Mouse (Mus musculus) frontal cortex, adult (tissue): ENCODE results near the gene Ampd3.

Experiments used
- ATAC-seq: cut with Nextera tagmentation; 2 replicates; pipeline ENCODE4 v1.9.2; 2017; ENCODE audit warnings: mild to moderate bottlenecking, moderate library complexity, mixed read lengths; ENCODE audit not compliant: low TSS enrichment

Gene Ampd3

DNA sequence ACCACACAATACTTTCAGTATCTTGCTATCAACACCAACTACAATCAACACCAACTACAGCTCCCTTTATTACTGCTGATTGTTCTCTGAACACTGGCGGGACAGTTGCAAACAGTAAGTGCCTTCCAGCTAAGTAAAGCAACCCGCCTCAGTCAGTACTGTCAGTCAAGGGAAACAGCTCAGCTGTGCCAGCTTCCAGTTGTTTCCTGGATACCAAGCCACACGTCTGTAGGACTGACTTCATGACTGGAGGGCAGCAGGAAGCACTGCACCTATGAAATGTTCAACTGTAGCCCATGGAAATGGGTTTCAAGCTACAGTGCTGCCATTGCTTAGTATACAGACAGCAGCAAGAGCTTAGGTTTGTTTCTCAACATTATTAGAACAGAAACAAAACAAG is 66.5 kb downstream of the Ampd3 start:
- ATAC-seq = no peak

DNA sequence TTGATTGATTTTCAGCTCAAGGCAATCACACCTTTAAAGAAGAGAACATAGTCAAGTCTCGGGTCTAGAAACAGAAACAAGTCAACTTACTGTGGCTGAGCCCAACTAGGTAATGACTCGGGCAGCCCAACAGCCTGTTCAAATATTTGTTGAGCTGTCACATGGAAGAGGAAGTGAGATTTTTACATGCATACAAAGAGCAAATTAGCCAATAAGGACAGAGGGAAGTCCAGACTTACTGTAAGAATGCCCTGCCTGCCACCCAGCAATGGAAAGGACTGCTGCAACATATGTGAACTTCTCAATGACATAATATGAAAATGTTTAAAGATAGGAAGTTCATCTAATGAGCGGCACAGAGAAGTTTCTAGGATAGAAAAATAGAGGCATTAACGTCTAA is 72.3 kb downstream of the Ampd3 start:
- ATAC-seq = no peak

DNA sequence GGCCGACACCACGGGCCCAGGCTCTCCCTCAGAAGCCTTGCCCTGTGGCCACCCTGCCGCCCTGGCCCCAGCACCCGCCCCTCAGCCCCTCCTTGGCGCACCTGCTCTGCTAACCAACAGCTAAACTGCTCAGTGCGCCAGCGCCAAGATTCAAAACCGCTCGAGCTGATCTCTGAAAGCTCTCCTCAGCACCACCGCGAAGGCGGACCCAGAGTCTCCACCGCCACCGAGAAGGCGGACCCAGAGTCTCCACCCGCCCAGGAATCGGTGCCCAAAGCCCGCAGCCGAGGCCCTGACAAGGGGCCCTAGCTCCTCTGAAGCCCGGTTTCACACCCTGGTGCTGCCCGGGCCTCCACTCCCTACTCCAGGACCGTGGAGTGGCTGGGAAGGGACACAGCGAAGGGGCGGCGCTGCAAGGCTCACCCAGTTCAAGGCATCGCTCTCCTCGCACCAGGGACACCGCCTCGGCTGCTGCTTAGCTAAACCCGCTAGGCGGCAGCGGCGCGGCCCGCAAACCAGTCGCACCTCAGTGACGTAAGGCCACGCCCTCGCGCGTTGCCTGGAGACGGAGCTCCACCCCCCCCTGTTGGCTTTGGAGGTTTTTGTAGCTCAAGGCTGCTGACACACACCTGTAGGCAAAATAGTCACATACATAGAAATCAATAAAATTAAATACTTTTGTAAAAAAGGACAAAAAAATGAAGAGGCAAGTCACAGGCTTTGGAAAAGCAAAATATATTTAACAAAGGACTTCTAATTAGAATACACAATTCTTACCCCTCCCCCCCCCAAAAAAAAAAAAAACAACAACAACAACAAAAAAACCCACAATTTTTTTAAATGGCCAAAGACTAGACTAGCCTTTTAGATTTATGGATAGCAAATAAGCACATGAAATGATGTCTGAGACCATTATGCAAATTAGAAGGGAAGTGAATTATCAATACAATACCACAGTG is 76.2 kb downstream of the Ampd3 start, which contains the start of gene Rnf141:
Rnf141 (minus strand) TSS at position 542 of the 959 bp plus-strand sequence.
- peak; percentile 95 for ATAC-seq

DNA sequence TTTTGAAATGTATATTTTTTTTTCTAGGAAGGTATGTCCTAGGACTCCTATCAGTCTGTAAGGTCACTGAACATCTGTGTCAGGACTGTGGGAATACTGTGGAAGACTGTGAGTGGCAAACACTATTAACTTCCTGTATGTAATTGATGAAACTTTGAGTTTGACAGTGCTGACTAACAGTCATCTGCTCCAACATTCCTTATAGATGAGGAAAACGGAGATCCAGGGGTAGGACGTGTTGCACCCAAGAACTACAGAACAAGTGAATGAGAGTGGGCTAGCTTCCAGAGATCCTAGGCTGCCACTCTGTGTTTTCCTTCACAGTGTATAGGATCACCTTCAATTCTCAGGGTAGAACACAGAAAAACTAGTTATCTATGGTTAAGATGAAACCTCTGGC is 79.3 kb downstream of the Ampd3 start:
- ATAC-seq = no peak

DNA sequence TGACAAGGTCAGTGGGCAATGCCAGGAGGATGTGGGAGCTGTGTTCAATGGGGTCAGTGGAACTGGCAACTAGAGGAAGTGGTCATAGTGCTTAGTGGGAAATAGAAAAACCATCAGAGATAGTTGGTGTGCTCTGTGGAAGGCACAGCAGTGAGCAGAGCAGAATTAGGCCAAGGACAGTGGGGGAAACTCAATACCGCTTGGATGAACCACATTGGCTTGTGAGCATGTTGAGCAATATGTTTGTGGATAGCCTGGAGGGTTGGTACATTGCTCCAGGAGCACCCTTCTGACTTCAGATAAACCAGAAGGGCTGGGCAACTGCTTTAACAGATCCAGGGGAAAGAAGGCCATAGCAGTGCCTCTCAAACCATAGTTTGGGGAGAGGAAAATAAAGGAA is 80.4 kb downstream of the Ampd3 start:
- ATAC-seq = no peak

DNA sequence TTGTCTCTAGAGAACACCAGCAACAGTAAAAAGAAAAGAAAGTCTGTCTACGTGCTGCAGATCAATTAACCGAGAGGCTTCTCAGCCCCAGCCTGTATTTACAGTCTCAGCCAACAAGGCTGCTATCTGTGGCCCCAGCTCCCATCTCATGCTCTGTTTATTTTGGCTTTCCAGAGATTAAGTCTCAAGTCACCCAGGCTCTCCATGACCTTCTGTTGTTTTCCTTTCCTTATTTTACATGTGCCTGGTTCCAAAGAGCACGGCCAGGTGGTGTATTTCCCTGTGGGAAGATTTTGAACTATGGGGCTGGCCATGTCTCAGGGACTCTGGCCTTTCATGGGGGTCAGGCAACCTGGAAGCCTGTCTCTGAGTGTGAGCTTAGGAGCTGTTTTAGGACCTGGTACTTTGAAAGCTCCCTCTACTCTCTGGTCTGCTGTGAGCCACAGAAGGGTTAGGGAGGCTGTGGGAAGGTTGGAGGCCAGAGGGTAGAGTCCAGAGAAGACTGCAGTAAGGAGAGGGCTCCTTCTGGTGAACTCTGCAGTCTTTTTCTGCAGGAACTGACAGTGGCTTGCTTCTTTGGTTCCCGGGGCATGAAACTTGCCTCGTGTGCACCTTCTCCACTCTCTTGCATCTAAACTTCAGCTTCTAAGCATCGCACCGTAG is 83.7 kb downstream of the Ampd3 start:
- no peak for ATAC-seq

DNA sequence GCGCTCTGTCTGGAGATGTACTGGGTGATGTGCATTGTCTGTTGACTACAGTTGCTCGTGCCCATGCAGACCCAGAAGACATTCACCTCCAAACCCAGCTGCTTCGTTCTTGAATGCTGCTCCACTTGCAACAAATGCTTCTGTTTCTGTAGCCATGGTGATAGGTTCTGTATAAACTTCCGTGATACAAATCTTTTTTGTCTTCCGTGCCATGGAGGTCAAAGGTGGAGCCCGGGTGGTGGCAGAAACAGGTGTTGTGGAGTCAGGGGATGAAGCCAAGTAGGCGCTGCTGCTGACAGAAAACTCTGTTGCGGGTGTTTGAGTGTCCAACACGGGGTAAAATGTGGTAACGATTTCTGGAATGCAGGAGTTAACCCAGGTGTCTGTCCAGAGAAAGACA is 85.6 kb downstream of the Ampd3 start:
- ATAC-seq = no peak

DNA sequence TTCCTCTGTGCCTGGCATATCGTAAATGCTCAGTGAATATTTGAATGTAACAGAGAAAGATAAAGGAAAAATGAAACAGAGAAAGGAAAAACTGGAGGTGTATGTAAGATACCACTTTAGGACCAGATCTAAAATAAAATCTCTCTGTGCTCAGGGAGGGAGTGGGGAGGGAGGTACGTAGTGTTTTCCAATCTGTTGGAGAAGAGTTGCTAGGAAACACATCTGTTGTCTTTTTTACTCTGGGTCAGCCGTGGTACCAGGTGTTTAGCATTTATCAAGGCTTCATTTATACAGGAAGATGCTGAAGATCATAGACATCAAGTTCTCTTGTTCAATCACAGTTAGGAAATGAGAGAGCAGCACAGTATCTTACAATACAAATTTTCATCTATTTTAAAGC is 86.5 kb downstream of the Ampd3 start:
- ATAC-seq = peak; percentile 74

DNA sequence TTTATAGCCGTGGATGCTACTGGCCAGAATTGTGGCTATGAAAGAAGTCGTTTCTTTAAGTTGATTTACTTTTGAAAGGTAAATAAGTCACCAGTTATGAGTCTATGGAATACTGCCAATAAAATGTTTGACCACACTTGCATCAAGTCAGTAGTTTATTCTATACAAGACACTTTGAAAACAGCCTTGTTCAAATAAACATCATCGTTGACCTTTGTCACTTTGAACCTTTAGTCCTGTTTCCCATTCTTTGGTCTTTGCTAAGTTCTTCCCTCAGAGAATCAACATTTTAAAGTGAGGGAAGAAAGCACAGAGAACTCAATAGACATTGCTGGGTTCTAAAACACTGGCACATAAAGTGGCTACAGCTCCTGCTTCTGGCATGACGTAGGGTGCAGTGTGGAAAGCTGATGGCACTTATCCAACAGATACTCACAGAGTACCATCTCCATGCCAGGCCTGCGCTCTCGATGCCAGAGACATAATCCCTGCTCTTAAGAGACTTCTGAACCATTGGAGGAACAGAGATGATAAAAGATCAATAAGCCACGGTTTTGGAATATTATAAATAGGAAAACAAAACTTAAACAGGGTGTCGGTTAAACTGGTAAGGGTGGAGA is 87.0 kb downstream of the Ampd3 start:
- peak; percentile 48; the same call in 1 of the 2 replicates for ATAC-seq

DNA sequence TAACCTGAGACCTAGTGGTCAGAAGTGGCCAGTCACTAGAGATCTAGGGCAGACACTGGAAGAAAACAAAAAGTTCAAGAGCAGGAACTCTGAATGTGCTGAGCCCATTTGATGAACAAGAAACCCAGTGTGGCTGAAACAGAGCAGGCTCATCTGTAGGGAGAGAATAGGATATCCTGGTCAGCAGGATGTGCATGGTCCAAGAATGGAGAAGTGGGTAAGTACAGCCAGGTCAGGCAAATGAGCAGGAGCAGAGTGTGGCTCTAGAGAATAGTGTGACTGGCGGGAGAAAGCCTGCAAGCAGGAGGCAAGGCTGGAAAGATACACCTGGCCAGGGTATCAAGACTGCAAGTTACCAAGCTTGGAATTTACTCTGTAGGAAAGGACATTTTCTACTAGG is 87.6 kb downstream of the Ampd3 start:
- no peak for ATAC-seq

DNA sequence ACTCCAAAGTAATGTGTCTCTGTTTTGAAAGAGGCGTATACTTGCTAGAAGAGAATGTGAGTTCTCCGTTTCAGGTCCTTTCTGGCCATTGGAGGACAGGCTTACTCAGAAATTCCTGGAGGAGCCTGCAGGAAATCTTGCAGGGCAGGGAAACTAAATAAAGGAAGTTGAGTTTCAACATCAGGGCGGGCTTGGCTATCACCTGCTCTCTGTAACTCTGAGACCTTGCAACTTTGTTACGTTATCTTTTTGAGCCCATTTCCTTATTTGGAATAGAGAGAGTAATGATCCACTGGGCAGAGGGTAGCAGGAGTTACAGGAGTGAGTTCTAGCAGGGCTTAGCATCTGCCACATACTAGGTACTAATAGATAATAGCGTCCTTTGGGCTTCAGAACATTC is 92.1 kb downstream of the Ampd3 start:
- ATAC-seq = no peak
